Mouse (Mus musculus) megakaryocyte, embryonic 14.5 days (primary cell): Measurements from ENCODE around the gene Acp2. TPM values are rescaled to one million over a fixed set of nuclear protein-coding genes. Genes with fewer than 3 reads are reported as not detected.

Experiments used
- H3K27me3 ChIP-seq: replicated peaks from 2 replicates; pipeline ENCODE3; 2012; ENCODE audit warnings: inconsistent platforms
- H3K36me3 ChIP-seq: replicated peaks from 2 replicates; pipeline ENCODE3; 2012; ENCODE audit warnings: low read length, inconsistent platforms, mixed read lengths
- H3K4me1 ChIP-seq: 2 replicates; pipeline ENCODE4 v1.6.1; 2012; ENCODE audit warnings: inconsistent platforms
- H3K4me3 ChIP-seq: replicated peaks from 2 replicates; pipeline ENCODE3; 2012; ENCODE audit warnings: moderate library complexity, mild to moderate bottlenecking, inconsistent platforms
- H3K9me3 ChIP-seq: 2 replicates; pipeline ENCODE4 v1.6.1; 2012; ENCODE audit warnings: inconsistent platforms
- FLI1 ChIP-seq: IDR thresholded peaks from 2 replicates; pipeline ENCODE4 v1.6.1; 2012; ENCODE audit warnings: low read length, inconsistent platforms, mixed read lengths
- GATA1 ChIP-seq: IDR thresholded peaks from 3 replicates; pipeline ENCODE4 v1.6.1; 2012; ENCODE audit warnings: mixed read lengths, low read length, inconsistent platforms, borderline replicate concordance
- polyA plus RNA-seq: library from polyadenylated mRNA; stranded (reverse); fragments of >175 nt; gene quantifications from 2 replicates; pipeline ENCODE4 v1.2.3, GENCODE M21; 2012; ENCODE audit warnings: low replicate concordance; ENCODE audit not compliant: insufficient read depth

Acp2 gene
- polyA plus RNA-seq, result 5.2 and 6.5 TPM in 2 replicates

DNA sequence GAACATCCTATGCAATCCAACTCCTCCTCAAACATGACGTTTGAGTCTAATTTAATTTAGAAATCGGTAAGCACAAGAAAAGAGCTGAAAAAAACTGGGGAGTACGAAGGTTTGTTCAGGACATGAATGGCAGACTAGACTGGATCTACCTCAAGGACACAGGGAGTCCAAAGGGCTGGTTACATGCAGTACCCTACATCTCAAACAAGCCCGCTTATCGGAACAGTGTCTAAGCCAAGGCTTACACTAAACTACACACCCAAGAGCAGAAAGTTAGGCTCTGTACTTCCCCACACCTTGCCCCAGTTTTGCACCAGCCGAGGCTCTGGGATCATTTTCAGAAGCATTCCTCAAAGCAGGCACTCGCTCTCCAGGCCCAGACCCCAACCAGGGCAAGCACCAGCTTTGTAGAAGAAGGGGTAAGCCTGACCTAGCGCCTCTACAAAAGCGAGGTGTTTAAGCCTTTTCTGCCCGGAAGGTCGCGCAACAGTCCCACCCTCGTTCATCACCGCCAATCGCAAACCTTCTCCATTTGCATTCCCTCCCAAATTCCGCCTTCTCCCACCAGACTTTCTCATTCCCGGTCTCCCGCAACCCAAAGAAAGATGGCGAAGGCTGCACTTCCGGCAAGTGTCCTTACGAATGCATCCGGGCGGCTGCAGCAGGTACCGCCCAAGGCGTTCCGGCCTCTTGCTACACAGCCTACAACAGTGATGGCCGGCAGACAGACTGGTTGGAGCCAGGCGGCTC lies at the start of gene Acp2, which contains the start of gene Nr1h3:
TSS of gene Acp2 (plus strand) at position 664 of the 750 bp plus-strand sequence.
TSS of gene Nr1h3 (minus strand) at position 613 of the 750 bp plus-strand sequence.
- peak within 1 kb of the TSS; percentile 95 for H3K4me3 ChIP-seq
- TF ChIP-seq FLI1, result peak; percentile 44; the same call in 1 of the 2 replicates
- TF ChIP-seq GATA1, result no peak
- H3K27me3 ChIP-seq, result no peaks in the 10 kb centered on the region
- H3K9me3 ChIP-seq, result no peaks in the 10 kb centered on the region
- peaks cover 35% of the 10 kb centered on the region for H3K36me3 ChIP-seq
- H3K4me1 ChIP-seq, result peaks cover 38% of the 10 kb centered on the region

DNA sequence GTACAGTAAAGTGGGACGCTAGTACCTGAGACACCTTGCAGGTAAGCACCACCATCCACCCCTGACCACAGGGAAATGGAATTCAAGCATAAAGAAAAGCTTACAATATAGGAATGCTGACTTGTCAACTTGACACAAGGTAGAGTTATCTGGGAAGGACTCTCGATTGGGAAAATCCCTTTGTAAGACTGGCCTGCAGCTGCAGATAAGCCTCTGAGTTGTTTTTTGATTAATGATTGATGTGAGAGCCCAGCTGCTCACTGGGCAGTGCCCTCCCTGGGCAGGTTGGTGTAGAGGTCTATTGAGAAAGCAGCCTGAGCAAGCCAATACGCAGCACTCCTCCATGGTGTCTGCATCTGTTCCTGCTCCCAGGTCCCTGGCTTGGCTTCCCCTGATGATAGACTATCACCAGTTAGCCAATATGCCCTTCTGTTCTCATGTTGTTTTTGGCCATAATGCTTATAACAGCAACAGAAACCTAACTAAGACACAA lies 49.8 kb upstream of the Acp2 start:
- TF ChIP-seq FLI1 (no peak), GATA1 (no peak)
- H3K4me1 ChIP-seq, result no peaks in the 10 kb centered on the region
- H3K4me3 ChIP-seq, result no peak overlapping the region
- no peaks in the 10 kb centered on the region for H3K27me3 ChIP-seq
- H3K9me3 ChIP-seq, result no peaks in the 10 kb centered on the region
- H3K36me3 ChIP-seq, result peaks cover 95% of the 10 kb centered on the region

DNA sequence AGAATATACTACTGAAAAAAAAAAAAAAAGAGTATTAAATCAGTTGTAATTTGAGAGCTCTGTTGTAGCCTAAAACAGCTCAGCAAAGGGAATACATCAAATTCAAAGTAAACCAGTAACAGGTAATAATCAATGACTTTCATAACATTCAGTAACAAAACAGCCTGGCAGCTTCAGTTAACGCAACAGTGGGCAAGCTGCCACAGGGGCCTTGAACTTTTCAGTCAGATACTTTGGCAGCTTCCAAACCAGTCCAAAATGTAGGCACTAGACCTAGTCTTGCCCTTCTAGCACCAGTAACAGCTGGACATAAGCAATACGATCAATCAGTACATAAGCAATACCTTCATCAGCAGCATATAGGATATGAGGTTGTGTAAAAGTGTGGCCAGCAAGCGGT lies 48.6 kb upstream of the Acp2 start:
- Histone ChIP-seq H3K27me3 (no peaks in the 10 kb centered on the region), H3K4me3 (no peak overlapping the region), H3K36me3 (peaks cover 96% of the 10 kb centered on the region), H3K4me1 (no peaks in the 10 kb centered on the region), H3K9me3 (no peaks in the 10 kb centered on the region)
- no peak for TF ChIP-seq GATA1
- TF ChIP-seq FLI1, result no peak

DNA sequence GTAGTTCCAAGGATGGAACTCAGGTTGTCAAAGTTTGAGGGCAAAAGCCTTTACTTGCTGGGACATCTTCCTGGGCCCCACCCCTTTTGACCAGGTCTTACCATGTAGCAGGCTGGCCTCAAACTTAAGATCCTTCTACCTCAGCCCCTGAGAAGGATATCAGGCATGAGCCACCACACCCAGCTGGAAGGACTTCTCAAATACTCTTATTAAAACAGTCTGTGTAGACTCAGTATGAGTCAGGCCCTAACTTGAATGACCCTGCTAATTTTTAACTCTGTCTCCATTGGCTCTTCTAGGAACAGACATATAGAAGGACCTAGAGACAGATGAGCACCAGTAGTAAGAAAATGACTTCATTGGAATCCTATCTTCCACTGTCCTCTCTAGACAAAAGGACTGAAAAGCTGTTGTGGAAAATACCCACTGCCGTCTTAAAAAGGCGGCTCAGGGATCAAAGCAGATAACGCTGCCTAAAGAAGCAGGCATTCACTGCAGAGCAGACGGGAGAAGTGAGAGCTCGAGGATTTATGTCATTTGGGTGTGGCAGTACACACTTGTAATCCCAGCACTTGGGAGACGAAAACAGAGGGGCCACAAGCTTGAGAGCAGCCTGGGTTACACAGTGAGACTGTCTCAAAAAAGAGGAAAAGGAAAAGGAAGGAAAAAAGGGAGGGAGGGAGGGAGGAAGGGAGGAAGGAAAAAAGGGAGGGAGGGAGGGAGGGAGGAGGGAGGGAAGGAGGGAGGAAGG lies 45.5 kb upstream of the Acp2 start:
- peaks cover 99% of the 10 kb centered on the region for H3K36me3 ChIP-seq
- no peaks in the 10 kb centered on the region for H3K9me3 ChIP-seq
- H3K4me1 ChIP-seq, result no peaks in the 10 kb centered on the region
- H3K4me3 ChIP-seq, result no peak overlapping the region
- no peaks in the 10 kb centered on the region for H3K27me3 ChIP-seq
- TF ChIP-seq FLI1 (no peak), GATA1 (no peak)

DNA sequence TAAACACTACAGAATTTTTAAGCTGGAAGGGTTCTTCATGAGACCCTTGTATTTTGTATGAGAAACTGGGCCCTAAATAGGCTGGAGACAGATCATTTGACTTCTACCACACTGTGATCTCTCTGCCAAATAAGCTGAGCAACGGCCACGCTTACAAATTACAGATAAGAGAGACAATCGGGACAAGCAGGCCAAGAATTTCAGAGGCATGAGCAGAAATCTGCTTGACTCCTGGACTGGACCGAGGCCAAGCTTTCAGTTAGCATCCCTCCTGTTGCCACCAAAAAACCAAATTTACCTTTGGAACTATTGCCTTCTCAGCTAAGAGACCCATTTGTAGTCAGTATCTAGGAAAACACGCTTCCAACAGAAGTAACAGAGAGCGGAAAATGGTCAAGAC lies 42.1 kb upstream of the Acp2 start:
- Histone ChIP-seq H3K9me3 (no peaks in the 10 kb centered on the region), H3K4me3 (no peak overlapping the region), H3K4me1 (peaks cover 12% of the 10 kb centered on the region; the same call in 1 of the 2 replicates), H3K27me3 (no peaks in the 10 kb centered on the region), H3K36me3 (peaks cover 99% of the 10 kb centered on the region)
- TF ChIP-seq GATA1, result no peak
- no peak for TF ChIP-seq FLI1

DNA sequence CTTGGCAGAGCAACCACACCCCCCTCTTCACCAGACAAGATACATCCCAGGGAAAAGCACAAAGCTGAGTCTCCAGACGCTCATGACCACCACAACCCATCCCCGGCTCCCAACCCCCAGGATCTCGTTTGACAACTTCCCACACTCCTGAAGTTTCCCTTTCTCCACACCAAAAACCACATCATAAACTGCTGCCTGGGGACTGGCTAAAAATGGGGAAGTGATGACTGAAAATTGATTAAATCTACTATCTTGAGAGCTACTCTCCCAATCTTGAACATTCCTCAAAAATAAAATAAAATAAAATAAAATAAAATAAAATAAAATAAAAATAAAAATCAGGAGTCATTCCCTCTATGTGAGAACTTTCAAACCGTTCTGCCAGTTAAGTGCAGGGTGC lies 39.7 kb upstream of the Acp2 start:
- Histone ChIP-seq H3K4me1 (peaks cover 12% of the 10 kb centered on the region; the same call in 1 of the 2 replicates), H3K9me3 (no peaks in the 10 kb centered on the region), H3K36me3 (peaks cover 98% of the 10 kb centered on the region), H3K27me3 (no peaks in the 10 kb centered on the region), H3K4me3 (no peak overlapping the region)
- no peak for TF ChIP-seq GATA1
- no peak for TF ChIP-seq FLI1

DNA sequence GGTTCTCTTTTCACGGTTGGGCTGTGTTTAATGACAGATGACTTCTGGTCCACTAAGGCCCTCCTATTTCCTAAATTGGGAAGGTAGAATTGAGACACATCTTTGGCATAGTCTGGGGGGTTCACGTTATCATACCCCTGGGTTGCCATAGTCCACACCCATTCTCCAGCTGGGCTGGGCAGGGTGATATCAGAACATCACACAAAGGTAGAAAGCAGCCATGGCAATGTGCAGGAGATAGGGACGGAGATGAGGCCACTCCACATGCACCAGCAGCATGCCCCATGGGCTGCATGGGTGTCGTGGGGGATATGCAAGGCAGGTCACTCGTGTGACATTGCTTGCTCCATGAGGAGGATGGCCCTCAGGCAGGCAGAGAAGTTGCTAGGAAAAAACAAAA lies 39.2 kb upstream of the Acp2 start:
- no peaks in the 10 kb centered on the region for H3K27me3 ChIP-seq
- H3K36me3 ChIP-seq, result peaks cover 98% of the 10 kb centered on the region

DNA sequence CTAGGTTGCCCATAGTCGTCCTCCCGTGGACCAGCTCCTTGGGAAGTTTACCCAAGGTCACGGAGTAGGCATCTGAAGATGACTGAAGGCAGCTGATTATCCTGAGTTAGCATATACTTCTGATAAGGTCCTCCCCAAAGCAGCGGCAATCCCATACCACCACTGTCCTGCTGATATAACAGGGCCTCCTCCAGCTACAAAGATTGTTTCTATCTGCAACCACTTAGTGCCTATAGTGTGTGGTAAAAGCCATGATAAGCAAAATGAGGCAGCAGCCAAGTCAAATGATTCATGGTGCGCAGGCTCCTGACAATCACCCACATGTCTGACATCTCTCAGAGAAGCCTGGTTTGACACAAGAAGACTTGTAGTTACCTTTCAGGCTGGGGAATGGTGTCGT lies 37.7 kb upstream of the Acp2 start:
- peaks cover 98% of the 10 kb centered on the region for H3K36me3 ChIP-seq
- TF ChIP-seq FLI1 (no peak), GATA1 (no peak)

More for the DNA sequence above, 39.2 kb upstream of the Acp2 start:
- no peak for TF ChIP-seq GATA1
- TF ChIP-seq FLI1, result no peak
- Histone ChIP-seq H3K4me1 (peaks cover 12% of the 10 kb centered on the region; the same call in 1 of the 2 replicates), H3K4me3 (peak overlapping the region; percentile 44), H3K9me3 (no peaks in the 10 kb centered on the region)

DNA sequence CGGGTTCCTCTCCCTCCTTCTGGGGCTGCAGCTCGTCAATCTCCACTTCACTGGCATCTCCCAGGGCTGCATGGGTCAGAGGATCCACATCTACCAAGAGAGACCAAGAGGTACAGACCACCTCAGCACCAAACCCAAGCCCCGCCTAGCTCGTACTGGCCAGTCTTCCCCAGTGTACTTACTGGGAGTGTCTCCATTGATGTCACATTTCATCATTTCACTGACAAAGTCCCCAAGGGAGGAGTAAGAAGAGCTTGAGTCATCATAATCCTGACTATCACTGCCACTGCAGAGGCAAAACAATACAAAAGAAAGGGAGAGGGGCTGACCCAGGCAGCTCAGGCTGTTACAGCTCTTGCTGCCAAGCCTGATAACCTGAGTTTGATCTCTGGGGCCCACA lies 35.1 kb upstream of the Acp2 start:
- H3K9me3 ChIP-seq, result no peaks in the 10 kb centered on the region
- peaks cover 98% of the 10 kb centered on the region for H3K36me3 ChIP-seq
- no peak for TF ChIP-seq FLI1
- TF ChIP-seq GATA1, result no peak
- H3K4me1 ChIP-seq, result peaks cover 9% of the 10 kb centered on the region; the same call in 1 of the 2 replicates
- no peaks in the 10 kb centered on the region for H3K27me3 ChIP-seq
- no peak overlapping the region for H3K4me3 ChIP-seq

More for the DNA sequence above, 37.7 kb upstream of the Acp2 start:
- no peaks in the 10 kb centered on the region for H3K9me3 ChIP-seq
- peaks cover 12% of the 10 kb centered on the region; the same call in 1 of the 2 replicates for H3K4me1 ChIP-seq
- no peak overlapping the region for H3K4me3 ChIP-seq
- no peaks in the 10 kb centered on the region for H3K27me3 ChIP-seq

DNA sequence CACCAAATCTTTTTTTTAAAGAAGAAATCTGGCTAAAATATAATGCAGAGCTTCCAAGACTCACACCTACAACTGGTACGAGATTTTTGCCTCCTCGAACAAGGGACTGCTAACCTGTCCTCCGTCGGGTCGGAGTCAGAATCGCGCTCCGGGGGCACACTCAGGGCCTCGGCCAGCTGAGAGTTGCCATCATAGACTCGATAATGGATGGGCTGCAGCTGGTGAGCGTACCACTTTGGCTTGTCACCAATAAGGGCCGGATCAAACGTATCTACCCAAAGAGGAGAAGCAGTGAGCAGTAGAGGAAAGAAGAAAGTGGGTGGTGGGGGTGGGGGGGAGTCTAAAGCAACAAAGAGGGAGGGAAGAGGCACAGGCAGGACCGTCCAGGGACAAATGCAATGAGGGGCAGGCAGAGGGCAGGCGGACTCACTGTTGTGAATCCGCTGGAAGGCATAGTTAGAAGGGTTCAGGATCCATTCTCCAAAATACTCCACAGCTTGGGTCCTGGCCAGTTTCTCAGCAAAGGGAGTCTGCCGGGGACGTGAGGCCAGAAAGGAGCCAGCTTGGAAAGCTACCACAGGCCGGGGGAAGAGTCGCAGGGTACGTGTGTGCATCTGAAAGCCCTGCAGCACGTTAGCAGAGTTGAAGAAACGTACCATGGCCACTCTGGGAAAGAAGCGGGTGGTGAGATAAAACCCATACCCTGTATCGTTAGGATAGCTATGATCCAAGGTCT lies 32.9 kb upstream of the Acp2 start:
- Histone ChIP-seq H3K36me3 (peaks cover 97% of the 10 kb centered on the region), H3K4me3 (no peak overlapping the region), H3K27me3 (no peaks in the 10 kb centered on the region), H3K4me1 (no peaks in the 10 kb centered on the region; the same call in 1 of the 2 replicates), H3K9me3 (no peaks in the 10 kb centered on the region)
- no peak for TF ChIP-seq GATA1
- TF ChIP-seq FLI1, result no peak
